Mouse (Mus musculus): Measurements from ENCODE around the gene Afg1l.
A peak's percentile ranks its signal among the peaks of the same experiment; 100 is the strongest.

Gene Afg1l

GRCm38 (mm10) chr10:42478341-42478720 is at the start of gene Afg1l:
Gene Afg1l (minus strand): TSS chr10:42478565.
- peak; percentile 91 to 92 for DNase-seq (ENCODE audit: low spot score in 2 of 2)

DNA sequence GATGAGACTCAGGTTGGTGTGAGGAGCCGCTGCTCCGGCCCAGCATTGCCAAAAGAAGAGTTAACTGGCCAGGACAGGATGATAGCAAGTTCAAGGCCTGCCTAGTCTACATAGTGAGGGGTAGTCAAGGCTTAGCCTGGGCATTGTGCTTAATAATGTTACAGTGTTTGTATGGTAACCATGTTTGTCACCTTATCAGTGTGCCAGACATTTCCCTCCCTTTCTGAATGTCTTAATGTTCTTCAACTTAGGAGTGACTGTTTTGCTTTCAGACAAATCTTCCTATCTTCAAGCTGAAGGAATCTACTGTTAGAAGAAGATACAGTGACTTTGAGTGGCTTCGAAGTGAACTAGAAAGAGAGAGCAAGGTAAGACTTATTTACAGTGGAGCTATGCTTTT is 47.3 kb upstream of the Afg1l start:
- DNase-seq (ENCODE audit: low spot score in 2 of 2): no peak

DNA sequence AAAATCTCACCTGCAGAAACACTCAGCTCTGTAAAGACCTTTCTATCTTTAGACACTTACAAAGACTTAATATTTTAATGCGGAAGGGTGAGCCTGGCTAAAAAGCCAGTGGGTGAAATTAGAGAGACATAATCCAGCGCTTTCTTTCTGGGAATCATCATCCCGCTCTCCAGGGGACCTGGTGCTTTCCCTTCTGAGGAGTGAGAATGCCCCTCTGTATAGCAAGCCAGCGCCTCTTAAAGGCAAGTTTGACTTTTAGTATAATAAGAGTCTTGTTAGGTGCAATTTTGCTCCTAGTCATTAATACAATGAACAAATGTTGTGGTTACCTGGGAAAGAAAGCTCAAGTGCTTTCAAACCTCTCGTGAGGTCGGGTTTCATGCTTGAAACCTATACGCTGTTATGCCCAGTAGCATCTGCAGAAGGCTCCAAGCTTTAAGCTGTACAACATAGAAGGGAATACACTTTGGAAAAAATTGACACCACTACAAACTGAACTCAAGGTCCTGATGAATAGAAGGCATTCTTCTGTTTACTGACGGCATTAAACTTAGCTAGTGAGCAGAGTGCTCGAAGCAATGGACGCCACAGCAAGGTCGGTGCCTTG is 45.3 kb upstream of the Afg1l start:
- no peak for DNase-seq (ENCODE audit: low spot score in 2 of 2)

DNA sequence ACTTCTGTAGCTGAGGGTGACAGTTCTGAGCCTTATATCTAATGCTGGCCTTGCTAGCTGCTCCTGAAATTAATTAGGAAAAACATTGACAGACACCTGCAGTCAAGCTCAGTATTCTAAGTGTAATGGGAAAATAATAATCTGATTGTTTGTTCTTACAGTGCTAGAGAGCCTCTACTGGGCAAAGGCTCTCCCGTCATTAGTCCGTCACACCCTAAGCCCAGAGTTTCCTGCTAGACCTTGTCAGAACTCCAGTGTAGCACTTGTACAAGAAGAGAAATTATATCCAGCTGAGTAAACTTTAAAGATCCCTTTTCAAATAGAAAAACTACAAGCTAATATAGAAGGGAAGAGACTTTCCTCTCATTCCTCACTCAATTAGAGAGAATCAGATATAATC is 44.5 kb upstream of the Afg1l start:
- no peak for DNase-seq (ENCODE audit: low spot score in 2 of 2)

GRCm38 (mm10) chr10:42521315-42521981 is 43.1 kb upstream of the Afg1l start:
- no peak for DNase-seq (ENCODE audit: low spot score in 2 of 2)

DNA sequence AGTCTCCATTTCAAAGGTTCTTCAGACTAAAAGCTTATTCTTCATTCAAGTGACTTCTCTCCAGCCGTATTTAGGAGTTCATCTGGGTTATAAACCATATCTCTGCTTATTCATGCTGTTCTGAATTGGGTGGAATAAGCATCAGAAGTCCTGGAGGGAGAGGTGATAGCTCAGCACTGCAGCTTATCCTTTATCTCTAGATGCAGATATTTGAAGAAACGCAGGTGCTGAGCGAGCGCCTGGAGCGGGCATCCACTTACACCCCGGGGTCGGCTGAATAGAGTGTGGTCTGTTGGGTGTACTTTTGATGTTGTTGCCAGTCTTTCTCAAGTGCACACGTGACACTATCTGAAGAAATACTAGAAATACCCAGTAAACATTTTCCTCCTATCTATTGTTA is 40.0 kb upstream of the Afg1l start:
- no peak for DNase-seq (ENCODE audit: low spot score in 2 of 2)

DNA sequence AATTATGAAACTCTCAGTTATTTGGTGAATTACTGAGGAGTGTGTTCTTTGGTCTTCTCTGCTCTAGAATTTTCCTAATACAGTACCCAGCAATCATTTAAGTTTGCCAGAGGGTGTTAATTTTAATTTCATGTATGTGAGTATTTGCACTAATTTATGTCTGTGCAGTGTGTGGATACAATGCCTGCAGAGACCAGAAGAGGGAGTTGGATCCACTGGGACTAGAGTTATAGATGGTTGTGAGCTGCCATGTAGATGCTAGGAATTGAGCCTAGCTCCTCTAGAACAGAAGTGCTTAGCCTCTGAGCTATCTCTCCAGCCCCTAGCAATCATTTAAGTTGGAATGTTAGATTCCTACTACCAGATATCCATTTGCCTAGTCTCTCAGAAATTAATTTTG is 35.8 kb upstream of the Afg1l start:
- no peak for DNase-seq (ENCODE audit: low spot score in 2 of 2)

DNA sequence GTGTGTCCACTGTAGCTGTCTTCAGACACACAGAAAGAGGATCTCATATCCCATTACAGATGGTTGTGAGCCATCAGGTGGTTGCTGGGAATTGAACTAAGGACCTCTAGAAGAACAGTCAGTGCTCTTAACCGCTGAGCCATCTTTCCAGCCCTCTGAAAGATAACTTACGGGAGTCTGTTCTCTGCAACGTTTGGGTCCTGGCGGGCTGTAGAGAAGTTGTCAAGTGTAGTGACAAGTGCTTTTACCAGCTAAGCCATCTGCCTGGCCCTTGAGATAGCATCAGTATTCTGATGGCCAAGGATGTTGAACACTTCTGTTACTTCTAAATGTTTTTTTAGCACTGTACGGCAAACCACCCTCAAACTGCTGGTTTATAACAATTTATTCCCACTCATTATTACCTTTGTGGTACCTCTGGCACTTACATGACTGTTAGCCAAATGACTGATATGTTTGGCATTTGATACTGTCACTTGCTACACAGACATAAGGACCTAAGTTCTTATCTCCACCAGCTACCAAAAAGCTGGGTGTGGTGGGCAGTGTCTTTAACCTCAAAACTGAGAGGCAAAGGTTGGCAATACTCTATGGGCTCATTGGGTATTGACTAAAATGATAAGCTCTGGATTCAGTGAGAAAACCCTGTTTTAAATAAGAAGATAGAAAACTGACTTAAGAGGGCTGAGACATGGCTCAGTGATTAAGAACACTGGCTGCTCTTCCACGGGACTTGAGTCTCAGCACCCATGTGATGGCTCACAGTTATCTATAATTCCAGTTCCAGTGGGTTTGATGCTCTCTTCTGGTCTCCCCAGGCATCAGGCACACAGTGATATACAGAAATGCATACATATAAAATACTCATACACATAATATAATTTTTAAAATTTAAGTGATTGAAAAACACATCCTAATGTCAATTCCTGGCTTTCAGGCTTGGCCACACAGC is 33.1 kb upstream of the Afg1l start:
- no peak for DNase-seq (ENCODE audit: low spot score in 2 of 2)

- no peak for DNase-seq (ENCODE audit: low spot score in 2 of 2)
Measured at GRCm38 (mm10) chr10:42510141-42510540, 31.8 kb upstream of the Afg1l start.

DNA sequence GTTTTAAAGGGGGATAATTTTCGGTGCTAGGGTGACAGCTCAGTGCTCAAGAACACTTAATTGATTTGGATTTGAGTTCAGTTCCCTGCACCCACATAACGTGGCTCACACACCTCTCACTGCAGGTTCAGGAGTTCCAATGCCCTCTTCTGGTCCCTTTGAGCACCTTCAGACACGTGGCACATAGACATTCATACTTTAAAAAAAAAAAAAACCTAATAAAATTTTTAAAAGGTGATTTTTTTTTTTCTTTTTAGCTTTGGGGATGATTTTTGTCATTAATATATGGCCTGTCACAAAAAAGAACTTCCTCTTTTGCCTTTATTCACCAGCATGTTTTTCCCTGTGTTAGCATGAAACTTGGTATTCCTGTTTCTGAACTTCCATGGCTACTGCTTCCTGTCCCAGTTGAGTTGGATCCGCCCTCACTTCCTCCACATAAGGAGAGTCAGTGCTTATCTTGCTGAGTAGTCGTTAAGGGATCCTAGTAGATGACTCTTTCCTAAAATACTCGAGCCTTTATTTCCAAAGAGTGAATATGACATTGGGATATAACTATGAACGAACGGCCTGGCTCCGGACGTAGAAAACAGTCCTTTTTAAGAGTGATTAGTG is 25.8 kb upstream of the Afg1l start:
- DNase-seq (ENCODE audit: low spot score in 2 of 2): no peak

GRCm38 (mm10) chr10:42502349-42503111 is 24.2 kb upstream of the Afg1l start:
- peak in 1 of 2 experiments; percentile 59 for DNase-seq (ENCODE audit: low spot score in 2 of 2)

DNA sequence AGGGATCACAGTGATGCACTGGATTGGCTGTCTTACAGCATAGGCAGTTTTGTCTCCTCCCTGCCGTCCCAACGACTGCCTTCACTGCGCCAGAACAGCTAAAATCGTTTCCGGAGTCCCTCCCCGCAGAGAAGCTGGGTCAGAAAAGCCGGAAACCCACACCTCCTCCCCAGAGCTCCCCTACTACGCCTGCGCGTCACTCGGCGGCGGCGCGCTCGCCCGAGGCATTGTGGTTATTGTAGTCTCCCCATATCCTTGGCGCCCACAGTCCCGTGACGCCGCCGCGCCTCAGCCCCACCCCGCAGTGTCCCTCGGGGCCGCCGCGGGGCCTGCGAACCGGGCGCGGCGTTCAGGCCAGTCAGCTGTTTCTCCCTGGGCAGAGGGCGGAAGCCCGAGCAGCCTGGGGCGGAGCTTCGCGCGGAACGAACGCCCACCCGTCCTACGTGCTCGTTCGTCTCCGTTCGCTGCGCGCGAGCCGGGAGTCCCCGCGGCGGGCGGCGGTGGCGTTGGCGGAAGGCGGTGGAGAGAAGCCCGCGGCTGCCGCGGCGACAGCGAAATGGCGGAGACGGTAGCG is 23.5 kb upstream of the Afg1l start, which contains the start of gene Snx3:
Gene Snx3, plus strand, starts transcription at position 256 of the 574 bp plus-strand sequence.
- DNase-seq (ENCODE audit: low spot score in 2 of 2): peak; percentile 92 to 93

GRCm38 (mm10) chr10:42501161-42501560 is 22.8 kb upstream of the Afg1l start:
- no peak for DNase-seq (ENCODE audit: low spot score in 2 of 2)

DNA sequence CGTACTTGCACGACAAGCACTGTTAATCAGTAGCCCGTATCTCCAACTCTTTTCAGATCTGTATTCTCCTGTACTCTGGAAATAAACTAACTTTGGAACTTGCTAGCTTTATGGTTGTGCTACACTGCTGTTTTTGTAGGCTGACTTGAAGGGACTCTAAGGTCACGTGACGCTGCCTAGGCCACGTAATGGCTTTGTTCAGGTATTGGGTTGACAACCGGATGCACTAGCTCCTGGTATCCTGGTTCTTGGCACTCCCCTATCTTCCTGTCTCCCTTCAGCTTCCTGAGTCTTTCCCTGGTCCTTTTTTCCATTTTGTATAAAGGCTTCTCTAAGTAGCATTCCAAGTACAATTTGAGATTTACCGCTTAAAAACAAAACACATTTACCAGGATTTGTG is 22.2 kb upstream of the Afg1l start:
- no peak for DNase-seq (ENCODE audit: low spot score in 2 of 2)

GRCm38 (mm10) chr10:42493000-42493399 is 14.6 kb upstream of the Afg1l start:
- no peak for DNase-seq (ENCODE audit: low spot score in 2 of 2)

GRCm38 (mm10) chr10:42492027-42492771 is 13.8 kb upstream of the Afg1l start:
- no peak for DNase-seq (ENCODE audit: low spot score in 2 of 2)

DNA sequence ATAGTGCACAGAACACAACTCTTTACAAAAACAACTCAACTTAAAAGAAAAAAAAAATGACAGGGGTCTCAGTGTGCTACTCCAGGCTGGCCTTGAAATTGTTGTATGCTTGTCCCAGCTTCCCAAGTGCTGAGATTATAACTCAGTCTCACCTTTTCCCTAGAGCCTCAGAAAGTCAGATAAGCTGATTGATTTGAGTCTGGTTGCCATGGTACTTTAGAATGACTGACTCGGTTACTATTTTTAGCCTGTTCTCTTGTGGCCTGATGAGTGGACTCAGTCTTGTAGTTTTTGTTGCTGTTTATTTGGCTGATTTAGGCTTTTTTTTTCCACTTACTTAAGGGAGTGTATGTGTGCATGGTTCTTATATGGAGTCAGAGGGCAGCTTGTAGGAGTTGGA is 12.8 kb upstream of the Afg1l start:
- DNase-seq (ENCODE audit: low spot score in 2 of 2): no peak

DNA sequence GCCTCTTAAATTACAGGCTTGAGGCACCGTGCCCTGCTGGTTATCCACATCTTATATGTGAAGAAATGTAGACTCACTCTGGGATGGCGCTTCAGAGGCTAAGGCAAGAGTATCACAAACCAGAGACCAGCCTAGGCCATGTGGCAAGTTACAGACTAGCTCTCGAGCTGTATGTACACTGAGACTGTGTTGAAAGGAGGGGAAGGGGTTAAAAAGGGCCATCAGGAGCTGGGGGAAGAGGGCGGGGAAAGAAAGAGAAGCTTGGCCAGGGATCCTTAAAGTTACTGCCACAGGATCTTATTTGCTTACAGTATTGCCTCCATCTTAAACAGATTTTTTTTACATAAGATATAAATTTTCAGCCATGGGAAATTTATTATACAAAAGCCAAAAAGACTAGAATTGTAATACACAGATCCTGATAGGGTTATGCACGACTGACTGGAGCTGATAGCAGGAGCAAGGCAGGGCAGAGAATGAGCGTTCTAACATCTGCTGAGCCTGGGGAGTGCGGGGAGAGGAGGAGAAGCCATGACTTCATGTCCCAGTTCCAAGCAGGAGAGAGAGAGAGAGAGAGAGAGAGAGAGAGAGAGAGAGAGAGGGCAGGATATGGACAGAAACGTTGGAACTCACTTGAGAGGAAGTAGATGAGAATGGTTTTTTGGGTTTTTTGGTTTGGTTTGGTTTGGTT is 10.4 kb upstream of the Afg1l start:
- no peak for DNase-seq (ENCODE audit: low spot score in 2 of 2)

GRCm38 (mm10) chr10:42480719-42481118 is 2.4 kb upstream of the Afg1l start:
- DNase-seq (ENCODE audit: low spot score in 2 of 2): no peak

All from frontal cortex, postnatal 25 days (tissue).